Mouse (Mus musculus) embryo, embryonic 10 days (tissue): ENCODE measurements at regions not wholly inside any gene's neighbourhood (a gene's known extent, or its start where the extent isn't known, plus 50 kb on each side); places are given as distances from the start of the nearest gene placed in this dataset.
A peak's percentile ranks its signal among the peaks of the same experiment; 100 is the strongest.

ENCODE experiments used
- DNase-seq: peaks from one replicate; pipeline ENCODE4 v3.0.0-alpha.2; 2015; ENCODE audit warnings: low spot score

DNA sequence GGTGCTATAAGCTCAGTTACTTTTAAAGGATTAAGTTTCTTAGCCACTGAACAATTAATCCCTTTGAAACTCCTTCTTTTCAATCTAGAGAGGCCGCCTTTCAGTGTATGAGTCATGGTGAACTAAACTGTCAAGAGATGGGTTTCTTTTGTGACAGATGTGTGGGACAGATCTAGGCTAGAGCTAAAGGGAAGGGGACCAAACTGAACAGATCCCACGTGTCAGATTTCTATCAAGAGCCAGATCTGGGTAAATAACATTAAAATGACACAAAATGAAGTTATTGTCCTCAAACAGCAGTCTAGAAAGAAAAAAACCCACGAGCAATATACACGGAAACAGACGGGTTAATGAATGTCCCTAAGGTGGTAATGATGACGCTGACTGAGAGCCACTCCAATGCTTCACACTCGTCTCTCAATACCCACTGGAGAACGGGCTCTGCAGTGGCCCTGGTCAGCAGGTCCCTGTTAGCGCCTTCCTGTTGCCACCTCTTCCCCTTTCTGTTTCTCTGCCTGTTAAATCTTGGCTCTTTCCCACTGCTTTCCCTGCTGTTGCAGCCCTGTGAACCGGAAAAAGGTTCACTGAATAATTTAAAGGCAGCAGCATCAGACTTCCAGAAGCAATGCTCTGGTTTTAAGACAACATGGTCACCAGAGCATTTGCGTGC is 52.7 kb upstream of the Rab3gap2 start:
- no peak for DNase-seq

DNA sequence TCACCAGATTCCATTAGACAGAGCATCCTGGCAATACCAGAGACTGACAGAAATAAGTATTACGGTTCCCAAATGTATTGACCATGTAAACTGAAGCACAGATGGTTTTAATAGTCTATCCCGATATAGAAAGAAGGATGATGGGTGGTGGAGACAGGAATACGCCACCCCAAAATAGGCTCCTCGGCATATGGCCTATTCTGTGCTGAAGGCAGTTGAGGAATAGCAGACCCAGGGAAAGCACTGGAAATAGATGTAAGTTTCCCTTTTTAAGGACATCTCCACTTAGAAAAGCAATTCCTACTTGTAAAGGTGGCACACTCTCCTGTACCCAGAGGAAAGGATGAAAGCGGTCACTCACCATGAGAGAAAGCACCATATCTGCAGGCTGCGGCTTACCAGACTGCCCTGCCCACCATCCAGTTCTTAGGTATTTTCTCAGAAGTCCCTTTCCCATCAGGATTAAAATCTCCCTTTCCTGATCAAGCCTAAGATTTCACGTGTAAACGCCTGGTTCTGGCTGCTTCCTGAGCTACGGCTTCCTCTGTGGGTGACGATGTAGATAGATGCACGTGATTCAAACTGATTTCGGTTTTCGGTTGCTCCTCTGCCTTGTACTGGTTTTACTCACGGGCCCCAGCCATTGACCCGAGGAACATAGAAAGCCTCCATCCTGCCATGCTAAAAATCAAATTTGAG is 53.3 kb upstream of the Rab3gap2 start:
- no peak for DNase-seq

DNA sequence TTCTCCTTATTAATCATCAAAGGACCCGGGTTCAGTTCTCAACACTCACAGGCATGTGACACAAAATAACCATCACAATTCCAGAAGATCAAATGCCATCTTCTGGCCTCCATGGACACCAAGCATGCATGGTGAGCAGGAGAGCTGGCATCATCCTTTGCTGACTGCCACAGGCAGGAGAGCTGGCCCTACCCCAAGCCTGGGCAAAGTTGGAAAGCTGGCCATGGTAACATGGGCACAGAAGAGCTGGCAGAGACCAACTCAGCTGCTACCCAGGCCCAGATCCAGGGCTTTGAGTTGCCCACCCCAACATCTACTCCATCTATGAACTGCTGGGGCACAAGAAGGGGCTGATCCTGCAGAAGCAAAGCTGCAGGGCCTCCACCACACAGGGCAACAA is 59.1 kb upstream of the Rab3gap2 start:
- no peak for DNase-seq

DNA sequence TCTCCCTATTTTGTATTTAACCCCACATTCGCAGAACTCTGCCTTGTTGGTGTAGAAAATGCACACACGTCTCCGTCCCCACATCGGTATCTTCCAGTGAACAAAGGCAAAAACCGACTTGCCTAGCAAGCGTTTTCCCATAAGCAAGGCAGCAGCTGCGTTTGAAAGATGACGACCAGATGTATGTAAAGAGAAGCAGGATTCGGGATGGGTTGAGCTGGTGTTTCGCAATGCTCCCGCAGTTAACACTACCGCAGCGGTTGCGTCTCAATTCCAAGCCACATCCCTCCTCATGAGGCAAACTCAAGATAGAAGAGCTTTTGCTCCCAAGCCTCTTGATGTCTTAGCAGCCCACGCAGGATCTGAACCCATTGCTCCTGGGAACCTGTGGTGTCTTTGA is 59.9 kb upstream of the Rab3gap2 start:
- no peak for DNase-seq

DNA sequence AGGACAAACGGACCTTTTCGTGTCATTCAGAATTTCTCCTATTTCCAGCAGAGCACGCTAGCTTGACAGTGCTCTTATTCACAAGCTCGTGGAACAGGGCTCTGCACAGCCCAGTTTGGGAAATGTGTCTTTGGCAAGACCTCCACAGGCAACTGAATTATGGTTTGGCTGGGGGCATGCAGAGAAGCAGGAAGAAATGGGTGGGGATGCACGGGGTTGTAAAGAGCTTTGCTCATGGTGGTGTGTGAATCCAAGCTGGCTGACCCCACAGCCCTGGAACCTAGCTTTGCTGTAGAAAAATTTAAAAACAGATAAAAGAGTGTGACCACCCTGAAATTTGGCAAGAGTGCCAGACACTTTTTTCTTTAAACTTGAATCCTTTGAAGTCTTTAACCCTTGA is 63.6 kb upstream of the Rab3gap2 start:
- no peak for DNase-seq

DNA sequence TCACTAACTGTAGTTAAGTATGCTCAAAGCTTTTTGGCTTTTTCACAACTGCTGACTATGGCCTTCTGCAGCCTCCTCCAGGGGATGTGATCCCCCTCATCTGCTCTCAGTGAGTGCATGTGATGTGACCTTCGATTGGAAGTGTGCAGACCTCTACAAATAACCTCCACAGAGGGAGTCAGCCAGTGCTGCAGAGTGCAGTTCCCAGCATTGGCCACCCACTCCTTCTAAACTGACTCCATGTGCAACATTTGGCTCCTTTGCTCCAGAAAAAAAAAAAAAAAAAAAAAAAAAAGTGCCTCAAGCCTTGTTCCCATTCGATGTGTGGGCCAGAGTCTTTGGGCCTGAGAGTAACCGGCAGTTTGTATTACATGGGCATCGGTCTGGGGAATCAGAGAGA is 75.7 kb upstream of the Rab3gap2 start:
- DNase-seq, result no peak

DNA sequence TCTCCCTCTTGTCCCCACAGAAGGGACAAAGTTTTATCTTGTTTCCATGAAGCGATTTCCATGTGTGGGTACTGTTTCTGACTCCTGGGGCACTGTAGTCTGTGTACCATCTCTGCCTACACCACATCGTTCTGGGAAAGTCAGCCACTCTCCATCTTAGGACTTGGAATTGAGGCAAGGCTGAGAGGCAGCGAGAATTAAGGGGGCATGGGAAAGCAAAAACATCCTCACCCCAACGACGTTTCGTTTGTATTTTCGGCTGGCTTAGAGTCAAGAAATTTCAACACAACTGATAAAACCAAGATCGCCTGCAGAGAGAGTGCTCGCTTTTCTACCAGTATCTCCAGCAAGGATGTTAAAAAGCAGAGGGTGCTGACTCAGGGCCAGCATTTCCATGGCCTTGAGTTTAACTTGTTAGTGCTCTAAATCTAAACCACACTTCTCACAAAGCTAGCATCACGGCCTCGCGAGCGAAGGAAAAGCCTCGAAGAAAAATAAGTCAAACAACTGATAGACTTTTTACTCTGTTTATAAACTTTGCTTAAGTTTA is 78.1 kb upstream of the Rab3gap2 start:
- DNase-seq, result no peak

DNA sequence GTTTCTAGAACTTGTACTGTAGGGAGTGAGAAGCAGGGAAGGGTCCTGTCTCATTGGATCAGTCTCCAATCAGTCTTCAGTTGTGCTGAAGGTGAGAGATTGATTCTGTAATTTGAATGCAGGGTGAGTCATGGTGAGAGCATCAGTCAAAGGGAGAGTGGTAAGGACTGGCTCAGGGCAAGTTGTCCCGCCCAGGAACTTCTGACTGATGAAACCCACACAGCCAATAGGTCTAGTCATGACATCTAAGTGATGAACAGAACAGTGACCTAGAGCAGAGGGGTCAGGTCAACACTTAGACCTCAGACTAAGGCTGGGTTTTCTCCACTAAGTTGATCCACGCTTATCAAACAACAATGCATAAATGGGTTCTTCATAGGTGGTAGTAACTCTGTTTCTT is 82.4 kb upstream of the Rab3gap2 start:
- DNase-seq, result no peak

DNA sequence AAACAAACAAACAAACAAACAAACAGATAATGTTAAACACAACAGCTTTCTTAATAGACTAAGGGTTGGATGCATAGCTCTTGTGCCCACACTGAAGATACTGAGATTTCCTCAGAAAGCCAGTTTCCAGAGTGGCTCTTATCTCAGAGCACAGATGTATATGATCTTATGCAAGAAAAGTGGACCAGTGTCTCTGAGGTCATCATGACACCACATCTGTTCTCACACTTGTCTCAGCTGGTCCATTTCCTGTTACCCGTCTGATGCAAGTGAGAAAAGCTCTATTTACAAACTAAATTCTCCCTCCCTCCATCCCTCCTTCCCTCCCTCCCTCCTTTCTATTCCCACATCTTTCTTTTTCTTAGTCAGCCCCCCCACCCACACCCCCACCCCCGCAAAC is 83.5 kb upstream of the Rab3gap2 start:
- no peak for DNase-seq

DNA sequence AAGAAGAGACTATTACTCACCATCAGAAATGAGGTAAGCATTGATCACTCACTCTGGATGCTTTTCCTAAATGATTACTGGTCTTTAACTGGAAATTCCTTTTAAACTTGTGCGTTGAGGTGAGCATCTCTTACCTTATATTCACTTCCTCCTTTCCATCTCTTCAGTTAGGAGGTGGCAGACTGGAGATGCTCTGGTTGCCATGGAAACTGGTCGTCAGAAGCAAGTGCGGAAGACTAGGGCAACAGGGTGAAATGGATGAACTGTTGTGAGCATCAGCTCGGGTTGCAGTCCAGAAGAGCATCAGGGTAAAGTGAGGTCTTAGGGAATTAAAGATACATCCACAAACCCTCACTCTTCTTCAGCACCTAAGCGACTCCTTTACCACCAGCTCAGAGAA is 86.2 kb upstream of the Rab3gap2 start:
- no peak for DNase-seq

DNA sequence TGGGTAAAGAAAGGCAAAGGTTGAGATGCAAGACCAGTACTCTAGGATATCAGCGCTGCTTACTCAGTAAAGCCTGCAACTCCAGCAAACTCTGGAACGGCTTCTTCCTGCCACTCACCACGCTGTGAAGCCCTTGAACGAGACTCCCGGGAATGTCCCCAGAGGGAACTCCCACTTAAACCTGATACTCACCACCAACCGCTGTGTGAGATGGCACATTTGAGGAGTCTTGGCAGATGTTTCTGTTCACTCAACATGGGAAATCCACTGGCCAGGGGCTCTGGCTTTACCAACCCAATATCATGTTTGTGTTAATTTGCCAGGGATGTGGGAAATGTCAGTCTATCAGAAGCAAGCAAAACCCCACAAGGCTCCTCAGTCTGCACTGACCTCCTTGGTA is 90.2 kb upstream of the Rab3gap2 start:
- no peak for DNase-seq

DNA sequence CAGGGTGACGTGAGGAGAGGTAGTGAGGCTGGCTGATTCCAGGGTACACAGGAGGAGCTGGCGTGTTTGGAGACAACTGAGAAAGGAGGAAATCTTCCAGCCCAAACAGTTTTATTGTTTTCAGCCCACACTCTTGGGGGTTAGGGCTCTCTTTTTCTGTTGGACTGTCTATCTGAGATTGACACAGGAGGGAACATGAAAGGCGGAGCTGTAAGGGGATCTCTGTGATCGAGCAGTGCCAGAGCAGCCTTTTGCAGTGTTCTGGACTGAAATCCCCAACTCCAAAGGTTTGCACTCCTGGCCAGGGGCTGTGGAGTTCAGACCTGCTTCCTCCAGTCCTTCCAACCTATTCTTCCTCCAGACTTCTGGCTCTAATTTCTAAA is 91.9 kb upstream of the Rab3gap2 start:
- DNase-seq, result no peak

DNA sequence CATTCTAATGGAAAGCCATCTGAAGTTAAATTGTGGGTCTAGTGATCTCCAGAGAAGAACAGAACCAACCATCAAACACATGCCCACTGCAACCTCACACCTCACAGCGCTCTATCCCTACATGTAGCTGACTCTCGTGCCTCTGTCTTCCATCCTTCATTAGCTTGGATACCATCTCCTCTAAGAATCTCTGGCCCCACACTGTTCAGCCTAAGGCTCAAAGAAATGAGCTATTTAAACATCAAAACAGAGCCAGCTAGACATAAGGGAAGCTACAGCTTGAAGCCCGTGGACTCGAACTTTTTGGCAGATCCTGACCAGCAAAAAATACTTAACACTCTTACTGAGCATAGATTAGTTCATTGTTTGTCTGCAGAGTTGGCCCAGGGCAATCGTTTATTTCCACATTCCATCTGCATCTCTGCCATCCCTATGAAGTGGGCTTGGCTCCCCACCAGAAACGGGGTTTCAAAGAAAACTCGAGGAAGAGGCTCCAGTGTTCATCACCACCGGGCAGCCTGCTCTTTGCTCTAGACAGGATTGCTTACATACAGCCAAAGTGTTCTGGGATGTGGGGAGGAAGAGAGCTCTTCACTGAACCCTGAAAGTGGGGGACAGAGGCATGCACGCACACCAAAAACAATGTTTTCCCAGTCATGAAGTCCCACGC is 92.4 kb upstream of the Rab3gap2 start:
- DNase-seq, result no peak

DNA sequence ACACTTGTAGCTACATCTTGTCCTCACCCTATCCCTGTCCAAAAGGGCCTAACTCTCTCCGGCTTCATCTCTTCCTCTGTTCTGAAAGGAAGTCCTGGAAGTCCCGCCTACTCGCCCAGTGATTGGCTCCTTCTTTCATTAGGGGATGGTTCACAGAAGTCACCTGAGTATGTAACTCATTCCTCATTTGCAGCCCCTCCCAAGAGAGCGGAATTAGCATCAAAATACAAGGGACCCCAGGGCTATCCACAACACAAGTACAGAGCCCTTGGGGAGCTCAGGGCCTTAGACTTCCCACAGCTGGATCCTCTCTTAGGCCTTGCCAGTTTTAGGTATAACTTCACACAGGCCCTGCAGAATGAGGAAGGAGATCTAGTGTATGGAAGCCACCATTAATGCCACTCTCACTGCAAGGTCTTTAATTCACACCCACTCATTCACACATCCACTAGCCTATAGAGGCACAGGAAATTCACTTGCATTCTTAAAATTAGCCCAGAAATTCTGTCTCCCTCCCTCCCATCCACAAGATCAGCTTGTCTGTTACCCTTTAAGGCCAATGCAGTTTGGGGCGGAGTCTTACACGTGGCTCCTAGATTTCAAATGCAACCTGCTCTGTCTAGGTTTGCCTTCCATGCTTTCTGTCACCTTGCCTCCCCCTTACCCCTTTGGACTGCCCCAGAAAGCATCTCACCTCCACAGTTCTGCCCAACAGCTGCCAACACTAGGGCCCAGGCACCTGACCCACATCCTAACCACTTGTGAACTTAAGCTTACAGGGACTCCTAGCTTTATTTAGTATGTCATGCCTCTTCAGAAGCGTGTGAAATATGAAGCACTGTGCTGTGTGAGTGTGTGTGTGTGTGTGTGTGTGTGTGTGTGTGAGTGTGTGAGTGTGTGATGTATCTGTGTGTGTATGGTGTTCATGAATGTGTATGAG is 98.7 kb upstream of the Rab3gap2 start:
- DNase-seq, result peak; percentile 45

DNA sequence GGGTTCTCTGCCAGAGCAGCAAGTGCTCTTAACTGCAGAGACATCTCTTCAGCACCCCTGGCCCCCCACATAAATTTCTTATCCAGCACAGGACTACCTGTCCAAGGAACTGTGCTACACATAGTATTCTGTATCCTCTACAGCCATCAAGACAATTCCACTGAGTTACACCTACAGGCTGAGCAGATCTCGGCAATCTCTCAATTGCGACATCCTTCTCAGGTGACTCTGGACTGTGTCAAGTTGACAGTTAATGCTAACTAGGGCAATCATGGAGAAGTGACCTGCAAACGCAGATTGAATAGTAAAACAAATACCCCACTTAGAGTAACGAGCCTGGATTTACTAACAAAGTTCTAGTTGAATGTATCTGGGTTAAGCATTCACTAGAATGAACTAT is 100.1 kb upstream of the Rab3gap2 start:
- DNase-seq, result no peak

DNA sequence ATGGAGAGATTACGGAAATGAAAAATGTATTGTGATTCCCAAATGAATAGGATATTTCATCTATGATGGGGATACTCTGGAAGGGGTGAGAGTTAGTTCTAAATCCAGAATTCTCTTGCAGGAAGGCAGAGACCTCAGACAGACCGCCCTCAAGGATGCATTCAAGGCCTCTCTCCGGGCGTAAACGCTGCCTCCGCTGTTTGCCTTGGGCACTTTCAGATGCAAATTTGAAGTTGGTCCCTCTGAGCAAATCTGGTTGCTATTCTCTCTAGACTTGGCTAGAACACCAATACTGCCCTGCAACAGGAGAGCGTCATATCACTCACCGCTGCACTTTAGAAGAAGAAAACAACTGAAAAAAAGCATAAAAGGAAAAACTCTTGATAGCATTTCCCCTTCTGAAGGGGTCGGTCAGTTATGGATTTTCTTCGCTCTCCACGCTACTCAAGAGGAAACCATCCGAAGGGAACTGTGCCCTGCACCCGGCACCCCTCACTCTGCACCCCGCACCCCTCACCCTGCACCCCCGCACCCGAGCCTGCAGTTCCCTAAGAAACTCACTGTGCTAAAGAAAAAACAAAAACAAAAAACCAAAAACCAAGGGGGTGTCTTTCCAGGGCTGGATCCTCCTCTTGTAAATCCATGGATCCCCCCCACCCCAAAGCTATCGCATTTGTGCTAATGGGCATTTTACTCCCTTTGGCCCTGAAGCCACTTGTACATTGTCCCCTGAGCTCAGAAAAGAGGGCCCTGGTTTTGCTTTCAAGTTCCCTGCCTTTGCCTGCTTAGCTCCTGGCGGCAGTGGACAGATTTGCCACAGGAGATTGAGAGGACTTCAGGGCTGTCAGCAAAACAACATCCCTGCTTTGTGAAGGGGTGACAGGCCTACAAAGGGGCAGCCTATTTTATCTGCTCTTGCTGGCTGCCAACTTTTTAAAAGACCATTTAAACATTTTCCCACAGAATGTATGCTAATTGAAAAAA is 99.9 kb upstream of the Mark1 start:
- peak; percentile 64 for DNase-seq

DNA sequence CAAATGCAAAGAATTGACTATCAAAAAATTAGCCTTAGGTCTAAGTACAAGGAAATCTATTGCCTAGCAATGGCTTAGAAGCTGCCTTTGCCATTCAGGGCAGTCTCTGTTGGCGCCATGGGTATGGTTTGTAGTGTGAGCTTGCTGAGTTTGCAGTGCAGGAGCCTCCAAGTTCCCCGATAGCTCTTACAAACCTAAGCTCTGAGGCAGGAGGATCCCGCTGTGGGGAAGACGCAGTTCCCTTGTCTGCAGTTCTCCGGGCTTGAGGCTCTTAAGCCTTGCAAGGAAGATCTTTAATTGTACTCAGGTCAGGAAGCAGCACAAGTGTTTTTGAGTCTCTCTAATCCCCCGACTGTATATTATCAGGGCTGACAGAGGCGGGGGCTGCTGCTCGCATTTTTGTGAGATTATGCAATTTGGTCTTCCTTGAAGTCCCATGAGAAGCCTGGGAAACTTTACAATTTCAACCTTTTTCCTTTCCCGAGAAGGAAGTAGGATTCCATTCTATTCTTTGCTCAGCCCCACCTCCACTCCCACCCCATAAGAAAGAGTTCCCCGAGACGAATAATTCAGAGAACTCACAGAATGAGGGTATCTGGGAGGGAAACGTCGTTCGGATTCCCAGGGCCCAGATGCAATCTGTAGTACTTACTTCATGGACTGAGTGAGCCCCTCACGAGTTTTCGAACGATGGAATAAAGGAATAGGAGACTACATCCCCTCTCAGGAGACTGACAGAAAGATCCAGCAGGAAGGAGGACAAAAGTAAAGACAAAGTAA is 99.0 kb upstream of the Mark1 start:
- no peak for DNase-seq

DNA sequence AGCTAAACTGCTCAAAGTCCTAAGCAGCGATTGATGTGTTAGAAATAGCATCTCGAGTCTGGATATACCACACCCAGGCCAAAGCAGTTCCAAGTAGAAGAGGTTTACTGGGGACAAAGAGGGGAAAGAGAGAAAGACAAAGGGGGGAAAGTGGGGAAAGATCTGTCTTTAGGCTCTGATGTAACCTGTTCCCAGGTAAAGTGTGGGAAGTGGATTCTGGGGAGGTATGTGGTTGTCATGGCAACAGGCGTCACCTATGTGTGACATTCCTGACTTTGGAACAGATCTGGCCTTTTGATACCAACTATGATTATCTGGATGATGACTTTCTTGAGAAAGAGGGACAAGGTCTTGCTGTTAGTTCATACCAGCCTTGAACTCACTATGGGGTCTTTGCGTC is 97.4 kb upstream of the Mark1 start:
- no peak for DNase-seq

DNA sequence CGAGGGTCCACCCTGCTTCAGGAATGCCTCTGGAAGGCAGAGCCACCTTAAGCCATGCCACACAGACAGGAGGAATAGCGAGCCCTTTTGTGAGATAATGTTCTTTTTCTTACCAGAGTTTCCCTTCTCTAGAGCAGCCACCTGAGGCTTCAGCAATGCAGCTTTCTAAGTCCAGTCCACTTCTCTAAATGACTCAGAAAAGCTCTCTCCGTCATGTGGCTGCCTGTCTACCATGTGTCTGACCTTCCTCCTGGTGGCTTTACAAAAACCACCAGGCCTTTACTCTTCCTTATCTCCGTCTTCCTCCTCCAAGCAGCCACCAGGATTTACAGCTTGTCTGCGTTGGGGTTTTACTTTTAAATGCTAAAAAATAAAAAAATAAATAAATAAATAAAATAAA is 93.4 kb upstream of the Mark1 start:
- DNase-seq, result no peak
